ENCODE assay signal across 8 mouse cellular contexts in genomic region chr14:27351051-27351475, GRCm38 (mm10).
DNase-seq lines count a peak whose midpoint lies in the region; ATAC-seq and TF ChIP-seq lines count a peak whose summit lies in the region.

No protein-coding gene starts in this region.

- no peaks in the 10 kb centered on the region for H3K9me3 ChIP-seq in heart, postnatal 0 days (replicated peaks; ENCODE audit: control insufficient read depth, low read length)
- H3K9me3 ChIP-seq in limb, embryonic 15.5 days: no peaks in the 10 kb centered on the region
- H3K9me3 ChIP-seq in stomach, postnatal 0 days (ENCODE audit: control insufficient read depth, low read length): no peaks in the 10 kb centered on the region

- H3K36me3 ChIP-seq in heart, postnatal 0 days (replicated peaks; ENCODE audit: control insufficient read depth, insufficient read depth, low read length): no peaks in the 10 kb centered on the region
- H3K36me3 ChIP-seq in limb, embryonic 15.5 days: no peaks in the 10 kb centered on the region
- H3K36me3 ChIP-seq in stomach, postnatal 0 days (ENCODE audit: control insufficient read depth, insufficient read depth, low read length): no peaks in the 10 kb centered on the region

- intact Hi-C loops in left cerebral cortex, postnatal 4 days (cut with DNase I): no loop called here

- 30% methylated on average over 5 of the region's 5 CpGs for WGBS in heart, postnatal 0 days
- 24% methylated on average over 5 of the region's 5 CpGs for WGBS in limb, embryonic 15.5 days
- WGBS in stomach, postnatal 0 days: 31% methylated on average over 5 of the region's 5 CpGs

- peak; percentile 32 for DNase-seq in 3T3-L1 (ENCODE audit: low read depth, low spot score)
- DNase-seq in ZHBTc4 (ENCODE audit: low read depth, low spot score): peak; percentile 49
- DNase-seq in heart, postnatal 0 days (ENCODE audit: low spot score): no peak
- DNase-seq in stomach, postnatal 0 days (ENCODE audit: low spot score): no peak
- no peak for DNase-seq in cerebellum, adult 11-12 months
- DNase-seq in frontal cortex, postnatal 14 days (ENCODE audit: low spot score in 2 of 2): no peak
- DNase-seq in left cerebral cortex, postnatal 4 days: no peak

- H3K4me3 ChIP-seq in heart, postnatal 0 days (ENCODE audit: low read depth, low read length): no peak overlapping the region
- H3K4me3 ChIP-seq in limb, embryonic 15.5 days: no peak overlapping the region
- H3K4me3 ChIP-seq in stomach, postnatal 0 days (ENCODE audit: low read depth, low read length): no peak overlapping the region

- H3K9ac ChIP-seq in heart, postnatal 0 days (replicated peaks; ENCODE audit: low read depth, low read length): no peak overlapping the region; the same call in 1 of the 2 replicates
- no peak overlapping the region for H3K9ac ChIP-seq in limb, embryonic 15.5 days
- no peak overlapping the region; the same call in 1 of the 2 replicates for H3K9ac ChIP-seq in stomach, postnatal 0 days (ENCODE audit: low read length)

- peak; percentile 39 for ATAC-seq in heart, postnatal 0 days (ENCODE audit: insufficient read depth, low read depth)
- no peak for ATAC-seq in limb, embryonic 15.5 days (ENCODE audit: insufficient number of reproducible peaks, low FRiP score, low TSS enrichment, low read depth)
- ATAC-seq in stomach, postnatal 0 days (ENCODE audit: low FRiP score, low TSS enrichment): peak; percentile 50

- peak overlapping the region; percentile 89 for H3K27ac ChIP-seq in heart, postnatal 0 days (ENCODE audit: low read depth)
- H3K27ac ChIP-seq in limb, embryonic 15.5 days: peak overlapping the region; percentile 88
- peak overlapping the region; percentile 92 for H3K27ac ChIP-seq in stomach, postnatal 0 days (replicated peaks)

- no peaks in the 10 kb centered on the region for H3K27me3 ChIP-seq in heart, postnatal 0 days (ENCODE audit: control insufficient read depth, insufficient read depth, low read length)
- no peaks in the 10 kb centered on the region for H3K27me3 ChIP-seq in limb, embryonic 15.5 days
- no peaks in the 10 kb centered on the region for H3K27me3 ChIP-seq in stomach, postnatal 0 days (ENCODE audit: control insufficient read depth, insufficient read depth, low read length)

- no peak for TF ChIP-seq EP300 in heart, postnatal 0 days (IDR thresholded peaks at IDR 0.05; ENCODE audit: low read depth)
- TF ChIP-seq EP300 in stomach, postnatal 0 days (optimal IDR thresholded peaks at IDR 0.05): no peak

- H3K4me1 ChIP-seq in heart, postnatal 0 days (ENCODE audit: control insufficient read depth, insufficient read depth): peaks cover 54% of the 10 kb centered on the region
- H3K4me1 ChIP-seq in limb, embryonic 15.5 days: peaks cover 45% of the 10 kb centered on the region
- peaks cover 24% of the 10 kb centered on the region for H3K4me1 ChIP-seq in stomach, postnatal 0 days (replicated peaks; ENCODE audit: control insufficient read depth, insufficient read depth)

- TF ChIP-seq CTCF in heart, postnatal 0 days (IDR thresholded peaks at IDR 0.05; ENCODE audit: low read depth): no peak
- TF ChIP-seq CTCF in stomach, postnatal 0 days (IDR thresholded peaks at IDR 0.05; ENCODE audit: low read depth): no peak

- H3K4me2 ChIP-seq in heart, postnatal 0 days (ENCODE audit: low read depth, low read length): no peak overlapping the region
- peak overlapping the region; percentile 20; the same call in 1 of the 2 replicates for H3K4me2 ChIP-seq in limb, embryonic 15.5 days
- no peak overlapping the region for H3K4me2 ChIP-seq in stomach, postnatal 0 days (replicated peaks; ENCODE audit: low read depth)

Comparison
In these comparisons a context has a peak if more than half of its experiments do, and no peak if none do; other contexts are left out.
1. DNase-seq: peak in 3T3-L1 (single experiment) and ZHBTc4 (single experiment); none in heart, postnatal 0 days (single experiment), stomach, postnatal 0 days (single experiment), cerebellum, adult 11-12 months (single experiment), frontal cortex, postnatal 14 days (0 of 2) and left cerebral cortex, postnatal 4 days (single experiment).
2. Peak in every context shown above with its lines, with median percentiles within 50 percentile points of each other: H3K27ac ChIP-seq.